Mouse (Mus musculus) forebrain, embryonic 12.5 days (tissue): ENCODE measurements around the gene Ankrd49. TPM values are rescaled to one million over a fixed set of nuclear protein-coding genes. Genes with fewer than 3 reads are reported as not detected.
A peak's percentile ranks its signal among the peaks of the same experiment; 100 is the strongest.

Experiments used
- ATAC-seq: fragments of 200-750 bp; cut with Nextera tagmentation; 2 replicates; pipeline ENCODE4 v1.8.0; 2017; ENCODE audit warnings: moderate TSS enrichment; ENCODE audit not compliant: low FRiP score
- H3K27ac ChIP-seq: fragments of 300-500 bp; sonication (generic); 2 replicates; pipeline ENCODE4 v1.5.1; 2016; ENCODE audit warnings: mild to moderate bottlenecking
- H3K27me3 ChIP-seq: fragments of 300-500 bp; sonication (generic); 2 replicates; pipeline ENCODE4 v1.6.1; 2016; ENCODE audit warnings: mild to moderate bottlenecking
- H3K36me3 ChIP-seq: fragments of 300-500 bp; sonication (generic); replicated peaks from 2 replicates; pipeline ENCODE4 v1.6.1; 2016; ENCODE audit warnings: mild to moderate bottlenecking
- H3K4me1 ChIP-seq: fragments of 300-500 bp; sonication (generic); 2 replicates; pipeline ENCODE4 v1.6.1; 2016
- H3K4me2 ChIP-seq: fragments of 300-500 bp; sonication (generic); 2 replicates; pipeline ENCODE4 v1.6.1; 2016; ENCODE audit warnings: mild to moderate bottlenecking, moderate library complexity
- H3K4me3 ChIP-seq: fragments of 300-500 bp; sonication (generic); replicated peaks from 2 replicates; pipeline ENCODE4 v1.5.1; 2016; ENCODE audit warnings: mild to moderate bottlenecking
- H3K9ac ChIP-seq: fragments of 300-500 bp; sonication (generic); 2 replicates; pipeline ENCODE4 v1.6.1; 2016; ENCODE audit warnings: mild to moderate bottlenecking
- H3K9me3 ChIP-seq: fragments of 300-500 bp; sonication (generic); 2 replicates; pipeline ENCODE4 v1.6.1; 2016
- WGBS: fragments of 180-500 bp; shearing (Covaris S2); methylation state at CpG from one replicate; pipeline ENCODE4 v1.1.7; 2016; 5-methylcytosine and 5-hydroxymethylcytosine counted together
- polyA plus RNA-seq: library from polyadenylated mRNA; unstranded; fragments of >200 nt; fragmentation: Nextera tagmentation; extraction: Ambion mirVana; gene quantifications from 2 replicates; pipeline ENCODE4 v1.2.1, GENCODE M21; 2016

Gene Ankrd49
- polyA plus RNA-seq, 1 experiment from 2014 or later, result 54.6 TPM

GRCm38 (mm10) chr9:14770803-14771471, 13.7 kb downstream of the Ankrd49 start, which contains the start of gene 1700012B09Rik:
1700012B09Rik (minus strand) TSS chr9:14771030.
- H3K27ac ChIP-seq, result no peak within 1 kb of the TSS
- H3K4me2 ChIP-seq, result peak within 1 kb of the TSS; percentile 37
- H3K4me1 ChIP-seq, result peaks cover 8% of the 10 kb centered on the region
- no peaks in the 10 kb centered on the region for H3K9me3 ChIP-seq
- peak; percentile 33; the same call in 1 of the 2 replicates for ATAC-seq
- no peak within 1 kb of the TSS for H3K4me3 ChIP-seq
- H3K27me3 ChIP-seq, result peaks cover 5% of the 10 kb centered on the region; the same call in 1 of the 2 replicates
- no peaks in the 10 kb centered on the region for H3K36me3 ChIP-seq
- H3K9ac ChIP-seq, result no peak within 1 kb of the TSS
- WGBS, result 17% methylated on average over 23 of the region's 23 CpGs

- 57% methylated on average over 6 of the region's 6 CpGs for WGBS
- Histone ChIP-seq H3K4me3 (no peak overlapping the region), H3K36me3 (no peaks in the 10 kb centered on the region), H3K27ac (no peak overlapping the region), H3K9me3 (no peaks in the 10 kb centered on the region), H3K4me1 (peaks cover 8% of the 10 kb centered on the region), H3K4me2 (no peak overlapping the region), H3K27me3 (peaks cover 5% of the 10 kb centered on the region; the same call in 1 of the 2 replicates), H3K9ac (no peak overlapping the region)
- ATAC-seq, result no peak
These were observed 14.8 kb downstream of the Ankrd49 start for GRCm38 (mm10) chr9:14769811-14770210.

GRCm38 (mm10) chr9:14764765-14765164, 19.9 kb downstream of the Ankrd49 start:
- Histone ChIP-seq H3K9ac (no peak overlapping the region), H3K27me3 (peaks cover 5% of the 10 kb centered on the region; the same call in 1 of the 2 replicates), H3K4me1 (no peaks in the 10 kb centered on the region), H3K4me2 (no peak overlapping the region), H3K36me3 (no peaks in the 10 kb centered on the region), H3K9me3 (no peaks in the 10 kb centered on the region), H3K4me3 (no peak overlapping the region), H3K27ac (no peak overlapping the region)
- ATAC-seq, result 0 out of 2 replicates have a peak, but pooled peaks have one; percentile 64
- 27% methylated on average over 7 of the region's 7 CpGs for WGBS

- no peaks in the 10 kb centered on the region for H3K9me3 ChIP-seq
- no peak overlapping the region for H3K4me3 ChIP-seq
- no peaks in the 10 kb centered on the region for H3K4me1 ChIP-seq
- H3K9ac ChIP-seq, result no peak overlapping the region
- H3K36me3 ChIP-seq, result no peaks in the 10 kb centered on the region
- no peak for ATAC-seq
- H3K27me3 ChIP-seq, result 0 out of 2 replicates have a peak, but pooled peaks cover 2% of the 10 kb centered on the region
- no peak overlapping the region for H3K27ac ChIP-seq
- no peak overlapping the region for H3K4me2 ChIP-seq
These were observed 25.4 kb downstream of the Ankrd49 start for GRCm38 (mm10) chr9:14759261-14759660.

GRCm38 (mm10) chr9:14758590-14758989, 26.1 kb downstream of the Ankrd49 start:
- H3K4me3 ChIP-seq, result no peak overlapping the region
- no peaks in the 10 kb centered on the region for H3K36me3 ChIP-seq
- H3K27me3 ChIP-seq, result peaks cover 5% of the 10 kb centered on the region; the same call in 1 of the 2 replicates
- WGBS, result 76% methylated on average over 7 of the region's 7 CpGs
- H3K4me2 ChIP-seq, result no peak overlapping the region
- no peak overlapping the region for H3K27ac ChIP-seq
- H3K4me1 ChIP-seq, result no peaks in the 10 kb centered on the region
- no peak for ATAC-seq
- no peak overlapping the region for H3K9ac ChIP-seq
- H3K9me3 ChIP-seq, result no peaks in the 10 kb centered on the region

- Histone ChIP-seq H3K9me3 (no peaks in the 10 kb centered on the region), H3K4me1 (peaks cover 12% of the 10 kb centered on the region), H3K27me3 (peaks cover 38% of the 10 kb centered on the region), H3K4me3 (no peak overlapping the region), H3K36me3 (no peaks in the 10 kb centered on the region), H3K4me2 (no peak overlapping the region), H3K9ac (no peak overlapping the region), H3K27ac (no peak overlapping the region)
- WGBS, result 88% methylated on average over 3 of the region's 3 CpGs
- no peak for ATAC-seq
These were observed 30.2 kb downstream of the Ankrd49 start for GRCm38 (mm10) chr9:14754469-14754868.

- ATAC-seq, result no peak
- Histone ChIP-seq H3K36me3 (no peaks in the 10 kb centered on the region), H3K27me3 (peaks cover 40% of the 10 kb centered on the region), H3K4me1 (peaks cover 12% of the 10 kb centered on the region), H3K4me2 (no peak overlapping the region), H3K9ac (no peak overlapping the region), H3K27ac (no peak overlapping the region), H3K9me3 (no peaks in the 10 kb centered on the region), H3K4me3 (no peak overlapping the region)
These were observed 30.7 kb downstream of the Ankrd49 start for GRCm38 (mm10) chr9:14753947-14754346.

- 2% methylated on average over 25 of the region's 28 CpGs for WGBS
- Histone ChIP-seq H3K27me3 (peaks cover 40% of the 10 kb centered on the region), H3K9me3 (no peaks in the 10 kb centered on the region), H3K27ac (no peak within 1 kb of the TSS), H3K9ac (peak within 1 kb of the TSS; percentile 60), H3K4me3 (peak within 1 kb of the TSS; percentile 46), H3K4me2 (peak within 1 kb of the TSS; percentile 78), H3K4me1 (peaks cover 12% of the 10 kb centered on the region), H3K36me3 (no peaks in the 10 kb centered on the region)
- peak; percentile 45 for ATAC-seq
These were observed 32.6 kb downstream of the Ankrd49 start, which contains the start of gene Fut4 for GRCm38 (mm10) chr9:14752001-14752522. Fut4 (minus strand) TSS chr9:14752393.

GRCm38 (mm10) chr9:14751503-14752000, 33.1 kb downstream of the Ankrd49 start:
- WGBS, result under 1% methylated on average over 50 of the region's 50 CpGs
- Histone ChIP-seq H3K9me3 (no peaks in the 10 kb centered on the region), H3K4me1 (peaks cover 12% of the 10 kb centered on the region), H3K36me3 (no peaks in the 10 kb centered on the region), H3K4me3 (peak overlapping the region; percentile 46), H3K27me3 (peaks cover 40% of the 10 kb centered on the region), H3K9ac (peak overlapping the region; percentile 60), H3K4me2 (peak overlapping the region; percentile 78), H3K27ac (no peak overlapping the region)
- peak; percentile 82 for ATAC-seq

GRCm38 (mm10) chr9:14750901-14751502, 33.7 kb downstream of the Ankrd49 start:
- H3K9ac ChIP-seq, result peak overlapping the region; percentile 60
- H3K36me3 ChIP-seq, result no peaks in the 10 kb centered on the region
- peak; percentile 24; the same call in 1 of the 2 replicates for ATAC-seq
- H3K4me3 ChIP-seq, result peak overlapping the region; percentile 46
- peaks cover 40% of the 10 kb centered on the region for H3K27me3 ChIP-seq
- H3K4me2 ChIP-seq, result peak overlapping the region; percentile 78
- peaks cover 12% of the 10 kb centered on the region for H3K4me1 ChIP-seq
- WGBS, result 59% methylated on average over 42 of the region's 42 CpGs
- H3K9me3 ChIP-seq, result no peaks in the 10 kb centered on the region
- no peak overlapping the region for H3K27ac ChIP-seq

GRCm38 (mm10) chr9:14740151-14740924, 44.3 kb downstream of the Ankrd49 start, which contains the start of gene Piwil4:
Piwil4 (minus strand) TSS chr9:14740733.
- H3K9ac ChIP-seq, result no peak within 1 kb of the TSS
- no peak within 1 kb of the TSS for H3K4me2 ChIP-seq
- no peaks in the 10 kb centered on the region for H3K27me3 ChIP-seq
- WGBS, result 87% methylated on average over 19 of the region's 19 CpGs
- H3K36me3 ChIP-seq, result no peaks in the 10 kb centered on the region
- no peaks in the 10 kb centered on the region for H3K9me3 ChIP-seq
- no peaks in the 10 kb centered on the region for H3K4me1 ChIP-seq
- ATAC-seq, result no peak
- no peak within 1 kb of the TSS for H3K4me3 ChIP-seq
- no peak within 1 kb of the TSS for H3K27ac ChIP-seq
